In genomic region chr15:79050160-79050845, GRCm38 (mm10) we compare ENCODE assay signal across 14 mouse cellular contexts. TPM values are rescaled to one million over a fixed set of nuclear protein-coding genes. Genes with fewer than 3 reads are reported as not detected.
DNase-seq lines count a peak whose midpoint lies in the region; ATAC-seq and TF ChIP-seq lines count a peak whose summit lies in the region.
"Had no signal": no experiment of that assay in that cellular context is flagged by ENCODE, and none has a peak within 500 bp of the region (broad histone marks: within the 10 kb centered on the region; RNA-seq: fewer than 3 reads in every experiment).

No protein-coding gene starts in this region.

- WGBS in forebrain, embryonic 10.5 days, result 75% methylated on average over 9 of the region's 9 CpGs
- 52% methylated on average over 9 of the region's 9 CpGs for WGBS in forebrain, embryonic 14.5 days
- 64% methylated on average over 9 of the region's 9 CpGs for WGBS in liver, embryonic 11.5 days
- WGBS in embryonic facial prominence, embryonic 15.5 days, result 51% methylated on average over 9 of the region's 9 CpGs
- 38% methylated on average over 9 of the region's 9 CpGs for WGBS in limb, embryonic 12.5 days

- intact Hi-C loops in gastrocnemius, adult 2 months (cut with DNase I), result no loop called here

- peak overlapping the region; percentile 57; the same call in 1 of the 2 replicates for H3K27ac ChIP-seq in forebrain, embryonic 10.5 days
- H3K27ac ChIP-seq in forebrain, embryonic 14.5 days (ENCODE audit: low read depth, low read length), result no peak overlapping the region
- no peak overlapping the region for H3K27ac ChIP-seq in liver, embryonic 11.5 days (ENCODE audit: low read depth, low read length)
- H3K27ac ChIP-seq in embryonic facial prominence, embryonic 15.5 days (replicated peaks), result no peak overlapping the region
- no peak overlapping the region for H3K27ac ChIP-seq in limb, embryonic 12.5 days
- H3K27ac ChIP-seq in gastrocnemius, adult 2 months, result no peak overlapping the region

- no peak overlapping the region for H3K4me3 ChIP-seq in forebrain, embryonic 10.5 days
- H3K4me3 ChIP-seq in forebrain, embryonic 14.5 days (ENCODE audit: low read depth, low read length), result no peak overlapping the region
- no peak overlapping the region for H3K4me3 ChIP-seq in liver, embryonic 11.5 days (ENCODE audit: low read depth, low read length)
- no peak overlapping the region for H3K4me3 ChIP-seq in embryonic facial prominence, embryonic 15.5 days (replicated peaks)
- H3K4me3 ChIP-seq in limb, embryonic 12.5 days (replicated peaks), result no peak overlapping the region
- no peak overlapping the region for H3K4me3 ChIP-seq in gastrocnemius, adult 2 months

- H3K36me3 ChIP-seq in forebrain, embryonic 10.5 days (replicated peaks), result peaks cover 32% of the 10 kb centered on the region
- peaks cover 31% of the 10 kb centered on the region for H3K36me3 ChIP-seq in forebrain, embryonic 14.5 days (ENCODE audit: control insufficient read depth, insufficient read depth, low read length)
- peaks cover 21% of the 10 kb centered on the region for H3K36me3 ChIP-seq in liver, embryonic 11.5 days (ENCODE audit: control insufficient read depth, insufficient read depth, low read length)
- peaks cover 35% of the 10 kb centered on the region for H3K36me3 ChIP-seq in embryonic facial prominence, embryonic 15.5 days
- H3K36me3 ChIP-seq in limb, embryonic 12.5 days, result peaks cover 42% of the 10 kb centered on the region

- H3K9ac ChIP-seq in forebrain, embryonic 14.5 days (ENCODE audit: low read length), result no peak overlapping the region
- H3K9ac ChIP-seq in liver, embryonic 11.5 days (ENCODE audit: low read depth, low read length), result no peak overlapping the region
- no peak overlapping the region for H3K9ac ChIP-seq in embryonic facial prominence, embryonic 15.5 days
- H3K9ac ChIP-seq in limb, embryonic 12.5 days (replicated peaks), result no peak overlapping the region

- DNase-seq in forebrain, embryonic 10.5 days (ENCODE audit: extremely low spot score, low spot score), result no peak
- no peak for DNase-seq in forebrain, embryonic 14.5 days (ENCODE audit: low spot score)
- no peak for DNase-seq in liver, embryonic 11.5 days (ENCODE audit: low spot score)
- no peak for DNase-seq in liver
- DNase-seq in gastrocnemius, adult 2 months, result no peak
- DNase-seq: cerebellum, adult 11 months; gastrocnemius, postnatal 10 days; heart, postnatal 10 days; thymus, postnatal 4 days had no signal

- TF ChIP-seq CTCF in gastrocnemius, adult 2 months (IDR thresholded peaks at IDR 0.05), result no peak

- H3K9me3 ChIP-seq in forebrain, embryonic 10.5 days, result no peaks in the 10 kb centered on the region
- no peaks in the 10 kb centered on the region for H3K9me3 ChIP-seq in forebrain, embryonic 14.5 days (replicated peaks; ENCODE audit: control insufficient read depth, low read length)
- H3K9me3 ChIP-seq in liver, embryonic 11.5 days (ENCODE audit: control insufficient read depth, low read length), result no peaks in the 10 kb centered on the region
- H3K9me3 ChIP-seq in embryonic facial prominence, embryonic 15.5 days (replicated peaks), result no peaks in the 10 kb centered on the region
- H3K9me3 ChIP-seq in limb, embryonic 12.5 days, result no peaks in the 10 kb centered on the region

- H3K4me2 ChIP-seq in forebrain, embryonic 14.5 days (ENCODE audit: low read length), result no peak overlapping the region
- peak overlapping the region; percentile 20 for H3K4me2 ChIP-seq in liver, embryonic 11.5 days
- H3K4me2 ChIP-seq in embryonic facial prominence, embryonic 15.5 days (replicated peaks), result no peak overlapping the region
- no peak overlapping the region for H3K4me2 ChIP-seq in limb, embryonic 12.5 days

- H3K27me3 ChIP-seq in forebrain, embryonic 10.5 days (ENCODE audit: poor library complexity, severe bottlenecking), result peaks cover 18% of the 10 kb centered on the region
- no peaks in the 10 kb centered on the region for H3K27me3 ChIP-seq in forebrain, embryonic 14.5 days (replicated peaks; ENCODE audit: control insufficient read depth, insufficient read depth, low read length)
- H3K27me3 ChIP-seq in liver, embryonic 11.5 days (replicated peaks; ENCODE audit: control insufficient read depth, insufficient read depth, low read length), result no peaks in the 10 kb centered on the region; the same call in 1 of the 2 replicates
- no peaks in the 10 kb centered on the region for H3K27me3 ChIP-seq in embryonic facial prominence, embryonic 15.5 days
- no peaks in the 10 kb centered on the region for H3K27me3 ChIP-seq in limb, embryonic 12.5 days

- peaks cover 15% of the 10 kb centered on the region for H3K4me1 ChIP-seq in forebrain, embryonic 10.5 days
- 0 out of 2 replicates have a peak, but pooled peaks cover 2% of the 10 kb centered on the region for H3K4me1 ChIP-seq in forebrain, embryonic 14.5 days (ENCODE audit: control insufficient read depth, insufficient read depth, low read length)
- H3K4me1 ChIP-seq in liver, embryonic 11.5 days (replicated peaks; ENCODE audit: control insufficient read depth, insufficient read depth, low read length), result peaks cover 11% of the 10 kb centered on the region; the same call in 1 of the 2 replicates
- peaks cover 5% of the 10 kb centered on the region; the same call in 1 of the 2 replicates for H3K4me1 ChIP-seq in embryonic facial prominence, embryonic 15.5 days
- peaks cover 10% of the 10 kb centered on the region; the same call in 1 of the 2 replicates for H3K4me1 ChIP-seq in limb, embryonic 12.5 days (replicated peaks)

- no peak for ATAC-seq in forebrain, embryonic 14.5 days
- ATAC-seq in liver, embryonic 11.5 days (replicated peaks; ENCODE audit: low FRiP score), result 0 out of 2 replicates have a peak, but pooled peaks have one; percentile 8
- peak; percentile 25; the same call in 1 of the 2 replicates for ATAC-seq in embryonic facial prominence, embryonic 15.5 days (ENCODE audit: insufficient number of reproducible peaks, low FRiP score, low TSS enrichment, low read depth)
- ATAC-seq in limb, embryonic 12.5 days (ENCODE audit: insufficient number of reproducible peaks, insufficient read depth, low FRiP score, low TSS enrichment, low read depth), result peak; percentile 49; the same call in 1 of the 2 replicates
- no peak for ATAC-seq in activated CD4-positive, CD25-positive, alpha-beta regulatory T cell, adult 4 months

RNA-seq across cellular contexts. Expression of gene Galr3, which starts 8.6 kb away (rescaled TPM):
- not detected in 2 replicates for polyA plus RNA-seq in forebrain, embryonic 10.5 days (2016; fragmentation: Nextera tagmentation; extraction: Ambion mirVana)
- not detected in 2 replicates for polyA plus RNA-seq in forebrain, embryonic 14.5 days (2014; fragmentation: Nextera tagmentation; extraction: Ambion mirVana)
- polyA plus RNA-seq in liver, embryonic 11.5 days (2014; fragmentation: Nextera tagmentation; extraction: Ambion mirVana), result 0.22 and 0.34 TPM in 2 replicates
- 0.14 and 0.37 TPM in 2 replicates for polyA plus RNA-seq in embryonic facial prominence, embryonic 15.5 days (2015; fragmentation: Nextera tagmentation; extraction: Ambion mirVana)
- 0.18 TPM in 1 of 2 replicates, not detected in the other for polyA plus RNA-seq in limb, embryonic 12.5 days (2016; fragmentation: Nextera tagmentation; extraction: Ambion mirVana)
- not detected for total RNA-seq in gastrocnemius, adult 2 months (2021)
- not detected for polyA plus RNA-seq in activated CD4-positive, CD25-positive, alpha-beta regulatory T cell, adult 4 months (2017; shearing (Covaris generic))
- total RNA-seq: ES-E14; heart, postnatal 10 days; liver, adult 2 months had no signal
- polyA plus RNA-seq: liver, adult 2 months had no signal

RNA-seq across cellular contexts. Expression of gene Ankrd54, which starts 12.4 kb away (rescaled TPM):
- 56.0 and 60.5 TPM in 2 replicates for polyA plus RNA-seq in forebrain, embryonic 10.5 days (2016; fragmentation: Nextera tagmentation; extraction: Ambion mirVana)
- 51.3 and 53.3 TPM in 2 replicates for polyA plus RNA-seq in forebrain, embryonic 14.5 days (2014; fragmentation: Nextera tagmentation; extraction: Ambion mirVana)
- 57.2 and 61.5 TPM in 2 replicates for polyA plus RNA-seq in liver, embryonic 11.5 days (2014; fragmentation: Nextera tagmentation; extraction: Ambion mirVana)
- 58.7 and 71.7 TPM in 2 replicates for polyA plus RNA-seq in embryonic facial prominence, embryonic 15.5 days (2015; fragmentation: Nextera tagmentation; extraction: Ambion mirVana)
- 63.7 and 67.1 TPM in 2 replicates for polyA plus RNA-seq in limb, embryonic 12.5 days (2016; fragmentation: Nextera tagmentation; extraction: Ambion mirVana)
- 1 to 10 TPM; 4.5 to 5.1 TPM for total RNA-seq in gastrocnemius, adult 2 months (2021)
- polyA plus RNA-seq in activated CD4-positive, CD25-positive, alpha-beta regulatory T cell, adult 4 months (2017; shearing (Covaris generic)), result 1 to 10 TPM; 7.4 to 8.1 TPM

RNA-seq across cellular contexts. Expression of gene H1f0, which starts 22.1 kb away (rescaled TPM):
- polyA plus RNA-seq in forebrain, embryonic 10.5 days (2016; fragmentation: Nextera tagmentation; extraction: Ambion mirVana), result 427 and 444 TPM in 2 replicates
- 155 and 238 TPM in 2 replicates for polyA plus RNA-seq in forebrain, embryonic 14.5 days (2014; fragmentation: Nextera tagmentation; extraction: Ambion mirVana)
- polyA plus RNA-seq in liver, embryonic 11.5 days (2014; fragmentation: Nextera tagmentation; extraction: Ambion mirVana), result 124 and 138 TPM in 2 replicates
- 553 and 582 TPM in 2 replicates for polyA plus RNA-seq in embryonic facial prominence, embryonic 15.5 days (2015; fragmentation: Nextera tagmentation; extraction: Ambion mirVana)
- polyA plus RNA-seq in limb, embryonic 12.5 days (2016; fragmentation: Nextera tagmentation; extraction: Ambion mirVana), result 677 and 728 TPM in 2 replicates
- total RNA-seq in gastrocnemius, adult 2 months (2021), result 10 to 100 TPM; 71.8 to 76.8 TPM
- 10 to 100 TPM; 37.2 to 37.8 TPM for polyA plus RNA-seq in activated CD4-positive, CD25-positive, alpha-beta regulatory T cell, adult 4 months (2017; shearing (Covaris generic))

RNA-seq across cellular contexts. Expression of gene Eif3l, which starts 24.7 kb away (rescaled TPM):
- polyA plus RNA-seq in forebrain, embryonic 10.5 days (2016; fragmentation: Nextera tagmentation; extraction: Ambion mirVana), result 283 and 289 TPM in 2 replicates
- 191 and 209 TPM in 2 replicates for polyA plus RNA-seq in forebrain, embryonic 14.5 days (2014; fragmentation: Nextera tagmentation; extraction: Ambion mirVana)
- 257 and 291 TPM in 2 replicates for polyA plus RNA-seq in liver, embryonic 11.5 days (2014; fragmentation: Nextera tagmentation; extraction: Ambion mirVana)
- polyA plus RNA-seq in embryonic facial prominence, embryonic 15.5 days (2015; fragmentation: Nextera tagmentation; extraction: Ambion mirVana), result 197 and 205 TPM in 2 replicates
- polyA plus RNA-seq in limb, embryonic 12.5 days (2016; fragmentation: Nextera tagmentation; extraction: Ambion mirVana), result 232 and 241 TPM in 2 replicates
- 10 to 100 TPM; 53.6 to 54.0 TPM for total RNA-seq in gastrocnemius, adult 2 months (2021)
- polyA plus RNA-seq in activated CD4-positive, CD25-positive, alpha-beta regulatory T cell, adult 4 months (2017; shearing (Covaris generic)), result 100 to 1,000 TPM; 241 to 298 TPM

RNA-seq across cellular contexts. Expression of gene Micall1, which starts 58.4 kb away (rescaled TPM):
- 5.1 and 5.5 TPM in 2 replicates for polyA plus RNA-seq in forebrain, embryonic 10.5 days (2016; fragmentation: Nextera tagmentation; extraction: Ambion mirVana)
- polyA plus RNA-seq in forebrain, embryonic 14.5 days (2014; fragmentation: Nextera tagmentation; extraction: Ambion mirVana), result 5.7 and 6.3 TPM in 2 replicates
- 4.1 and 5.7 TPM in 2 replicates for polyA plus RNA-seq in liver, embryonic 11.5 days (2014; fragmentation: Nextera tagmentation; extraction: Ambion mirVana)
- polyA plus RNA-seq in embryonic facial prominence, embryonic 15.5 days (2015; fragmentation: Nextera tagmentation; extraction: Ambion mirVana), result 16.8 and 17.3 TPM in 2 replicates
- 12.2 and 13.0 TPM in 2 replicates for polyA plus RNA-seq in limb, embryonic 12.5 days (2016; fragmentation: Nextera tagmentation; extraction: Ambion mirVana)
- 10 to 100 TPM; 11.2 to 14.5 TPM for total RNA-seq in gastrocnemius, adult 2 months (2021)
- 10 to 100 TPM; 11.1 to 11.3 TPM for polyA plus RNA-seq in activated CD4-positive, CD25-positive, alpha-beta regulatory T cell, adult 4 months (2017; shearing (Covaris generic))

Comparison
In these comparisons a context has a peak if more than half of its experiments do, and no peak if none do; other contexts are left out.
1. ATAC-seq: peak in liver, embryonic 11.5 days (single experiment), embryonic facial prominence, embryonic 15.5 days (single experiment) and limb, embryonic 12.5 days (single experiment); none in forebrain, embryonic 14.5 days (single experiment) and activated CD4-positive, CD25-positive, alpha-beta regulatory T cell, adult 4 months (single experiment).